14 mouse cellular contexts compared by ENCODE assay signal in genomic region chr2:160236806-160237205, GRCm38 (mm10).
DNase-seq lines count a peak whose midpoint lies in the region; ATAC-seq and TF ChIP-seq lines count a peak whose summit lies in the region.
"Had no signal": no experiment of that assay in that cellular context is flagged by ENCODE, and none has a peak within 500 bp of the region (broad histone marks: within the 10 kb centered on the region; RNA-seq: fewer than 3 reads in every experiment).

No protein-coding gene starts in this region.

- peaks cover 11% of the 10 kb centered on the region for H3K4me1 ChIP-seq in kidney, embryonic 15.5 days
- peaks cover 11 to 46% of the 10 kb centered on the region in 2 experiments for H3K4me1 ChIP-seq in CH12.LX (ENCODE audit: control insufficient read depth in 1 of 2, insufficient read depth in 2 of 2)
- no peaks in the 10 kb centered on the region for H3K4me1 ChIP-seq in brown adipose tissue, adult 24 weeks (ENCODE audit: control insufficient read depth, insufficient read depth, insufficient read length, low read length)
- H3K4me1 ChIP-seq in thymus, adult 2 months (replicated peaks; ENCODE audit: control insufficient read depth, insufficient read depth, low read length): no peaks in the 10 kb centered on the region
- H3K4me1 ChIP-seq: forebrain, embryonic 12.5 days; midbrain, embryonic 12.5 days had no signal

- peaks cover 7% of the 10 kb centered on the region; the same call in 1 of the 2 replicates for H3K27me3 ChIP-seq in kidney, embryonic 15.5 days
- H3K27me3 ChIP-seq in CH12.LX (replicated peaks): no peaks in the 10 kb centered on the region
- H3K27me3 ChIP-seq in thymus, adult 2 months (ENCODE audit: control insufficient read depth, insufficient read depth, low read length): no peaks in the 10 kb centered on the region
- H3K27me3 ChIP-seq: forebrain, embryonic 12.5 days; liver, embryonic 13.5 days; midbrain, embryonic 12.5 days had no signal

- no peaks in the 10 kb centered on the region for H3K9me3 ChIP-seq in kidney, embryonic 15.5 days (replicated peaks)
- peaks cover 8% of the 10 kb centered on the region for H3K9me3 ChIP-seq in CH12.LX (replicated peaks; ENCODE audit: low read length)
- H3K9me3 ChIP-seq: forebrain, embryonic 12.5 days; liver, embryonic 13.5 days; midbrain, embryonic 12.5 days had no signal

- WGBS in kidney, embryonic 15.5 days: 77% methylated on average over 7 of the region's 7 CpGs
- 30% methylated on average over 7 of the region's 7 CpGs for WGBS in macrophage (ENCODE audit: missing documents)
- 83% methylated on average over 7 of the region's 7 CpGs for WGBS in thymus, adult 2 months

- H3K4me2 ChIP-seq in kidney, embryonic 15.5 days: no peak overlapping the region
- H3K4me2 ChIP-seq in CH12.LX (ENCODE audit: insufficient read depth, low read depth, poor library complexity, severe bottlenecking): peak overlapping the region; percentile 75
- H3K4me2 ChIP-seq: forebrain, embryonic 12.5 days; liver, embryonic 13.5 days; midbrain, embryonic 12.5 days had no signal

- H3K9ac ChIP-seq in kidney, embryonic 15.5 days: no peak overlapping the region
- 0 out of 2 replicates have a peak overlapping the region, but pooled peaks have one; percentile 47 for H3K9ac ChIP-seq in CH12.LX (ENCODE audit: insufficient read depth, low read depth)
- H3K9ac ChIP-seq: forebrain, embryonic 12.5 days; liver, embryonic 13.5 days; midbrain, embryonic 12.5 days had no signal

- H3K79me2 ChIP-seq in CH12.LX (replicated peaks; ENCODE audit: control insufficient read depth, extremely low read depth, insufficient read depth, poor library complexity, severe bottlenecking) (no peaks in the 10 kb centered on the region), macrophage (ENCODE audit: inconsistent target) (no peaks in the 10 kb centered on the region)

- ATAC-seq in kidney, embryonic 15.5 days (replicated peaks; ENCODE audit: low FRiP score): no peak

- no peak overlapping the region for H3K4me3 ChIP-seq in kidney, embryonic 15.5 days (replicated peaks)
- H3K4me3 ChIP-seq in CH12.LX (replicated peaks in 1 of 3; ENCODE audit: low read depth in 2 of 3, low read length in 2 of 3, poor library complexity in 1 of 3) (no peak overlapping the region), macrophage (ENCODE audit: inconsistent target) (no peak overlapping the region)
- H3K4me3 ChIP-seq in brown adipose tissue, adult 24 weeks (ENCODE audit: insufficient read depth, low read depth, low read length): no peak overlapping the region
- no peak overlapping the region for H3K4me3 ChIP-seq in thymus, adult 2 months (ENCODE audit: control insufficient read depth, insufficient read depth, low read length)
- H3K4me3 ChIP-seq: forebrain, embryonic 12.5 days; liver, embryonic 13.5 days; midbrain, embryonic 12.5 days had no signal

- no peak; the same call in 1 of the 2 replicates for TF ChIP-seq POLR2A in CH12.LX (IDR thresholded peaks at IDR 0.05; ENCODE audit: low read depth, low read length)
- TF ChIP-seq POLR2A in thymus, adult 2 months (IDR thresholded peaks at IDR 0.05; ENCODE audit: control insufficient read depth, extremely low read depth, insufficient read depth, low read length, poor library complexity): no peak

- TF ChIP-seq CTCF in CH12.LX (conservative IDR thresholded peaks at IDR 0.05 in 1 of 2, IDR thresholded peaks at IDR 0.05 in 1 of 2; ENCODE audit: low read depth in 2 of 2, low read length in 2 of 2): no peak
- TF ChIP-seq CTCF in thymus, adult 2 months (IDR thresholded peaks at IDR 0.05; ENCODE audit: borderline replicate concordance, control insufficient read depth, extremely low read depth, insufficient read depth, low read length, poor library complexity): no peak

- H3K36me3 ChIP-seq in kidney, embryonic 15.5 days: no peaks in the 10 kb centered on the region
- no peaks in the 10 kb centered on the region for H3K36me3 ChIP-seq in CH12.LX (replicated peaks in 1 of 2; ENCODE audit: control insufficient read depth in 1 of 2, insufficient read depth in 1 of 2, low read length in 1 of 2)
- no peaks in the 10 kb centered on the region for H3K36me3 ChIP-seq in macrophage (ENCODE audit: inconsistent target)
- no peaks in the 10 kb centered on the region for H3K36me3 ChIP-seq in thymus, adult 2 months (ENCODE audit: control insufficient read depth, insufficient read depth, low read length)
- H3K36me3 ChIP-seq: forebrain, embryonic 12.5 days; liver, embryonic 13.5 days; midbrain, embryonic 12.5 days had no signal

- dilution Hi-C loops in CH12.LX (cut with MboI; ENCODE audit: extremely low pct_ligation_motif_present, extremely low pct_unique_long_range_greater_than_20kb, low sequenced_read_pairs): no loop called here

- no peak for TF ChIP-seq RAD21 in CH12.LX (IDR thresholded peaks at IDR 0.05; ENCODE audit: low read depth, low read length)

- TF ChIP-seq EP300 in CH12.LX (IDR thresholded peaks at IDR 0.05; ENCODE audit: low read length): peak; percentile 55; the same call in 1 of the 2 replicates

- DNase-seq in kidney, adult 9 months: peak; percentile 61
- DNase-seq in CH12.LX (ENCODE audit: extremely low read depth): peak; percentile 66
- no peak for DNase-seq in thymus, adult 2 months
- DNase-seq in c-Kit-positive CD71-positive TER-119-positive erythroid progenitor cells, embryonic 14.5 days (ENCODE audit: low spot score): no peak
- DNase-seq: adrenal gland, postnatal 36 days; cerebellum, adult 9-10 months; gastrocnemius, postnatal 14 days; liver, embryonic 13.5 days; thymus, postnatal 4 days had no signal

- in situ Hi-C loops in CH12.LX (cut with MboI; ENCODE audit: low pct_ligation_motif_present, low pct_unique_long_range_greater_than_20kb, low sequenced_read_pairs): no loop called here

- H3K27ac ChIP-seq in kidney, embryonic 15.5 days: no peak overlapping the region
- H3K27ac ChIP-seq in CH12.LX (ENCODE audit: insufficient read depth, low read depth): peak overlapping the region; percentile 64
- peak overlapping the region; percentile 41 for H3K27ac ChIP-seq in brown adipose tissue, adult 24 weeks (replicated peaks; ENCODE audit: low read depth, low read length)
- peak overlapping the region; percentile 79 for H3K27ac ChIP-seq in macrophage
- H3K27ac ChIP-seq in thymus, adult 2 months (ENCODE audit: control insufficient read depth, insufficient read depth, low read length): no peak overlapping the region
- H3K27ac ChIP-seq: forebrain, embryonic 12.5 days; liver, embryonic 13.5 days; midbrain, embryonic 12.5 days had no signal

TF ChIP-seq in CH12.LX, 34 proteins besides CTCF, POLR2A, EP300 and RAD21:
- TF ChIP-seq MAFK (IDR thresholded peaks at IDR 0.05; ENCODE audit: insufficient replicate concordance, low read length) (no peak), IRF4 (IDR thresholded peaks at IDR 0.05; ENCODE audit: low read depth, low read length) (peak; percentile 62), USF2 (conservative IDR thresholded peaks at IDR 0.05; ENCODE audit: low read depth, low read length) (no peak), MXI1 (IDR thresholded peaks at IDR 0.05; ENCODE audit: low read depth, low read length) (no peak), MEF2A (IDR thresholded peaks at IDR 0.05; ENCODE audit: borderline replicate concordance, low read depth, low read length) (peak; percentile 61; the same call in 1 of the 2 replicates), POLR2AphosphoS2 (IDR thresholded peaks at IDR 0.05; ENCODE audit: low read depth, low read length) (no peak), CHD2 (IDR thresholded peaks at IDR 0.05; ENCODE audit: low read length) (no peak), NRF1 (IDR thresholded peaks at IDR 0.05; ENCODE audit: low read depth, low read length) (no peak), TCF12 (IDR thresholded peaks at IDR 0.05; ENCODE audit: low read depth, low read length) (no peak), ETS1 (conservative IDR thresholded peaks at IDR 0.05; ENCODE audit: low read depth, low read length) (peak; percentile 52), SMC3 (IDR thresholded peaks at IDR 0.05; ENCODE audit: low read depth, low read length) (0 out of 2 replicates have a peak, but pooled peaks have one; percentile 5), BHLHE40 (IDR thresholded peaks at IDR 0.05; ENCODE audit: low read depth, low read length) (peak; percentile 59; the same call in 1 of the 2 replicates), UBTF (IDR thresholded peaks at IDR 0.05; ENCODE audit: low read depth, low read length) (no peak), TBP (conservative IDR thresholded peaks at IDR 0.05; ENCODE audit: low read depth, low read length) (no peak), JUND (conservative IDR thresholded peaks at IDR 0.05; ENCODE audit: low read depth, low read length) (no peak), ZNF384 (IDR thresholded peaks at IDR 0.05; ENCODE audit: low read depth, low read length) (no peak), MYC (IDR thresholded peaks at IDR 0.05; ENCODE audit: low read depth, low read length) (peak; percentile 96), MAX (IDR thresholded peaks at IDR 0.05; ENCODE audit: low read length) (peak; percentile 79), E2F4 (IDR thresholded peaks at IDR 0.05; ENCODE audit: insufficient replicate concordance, low read depth, low read length) (no peak)

Comparison
In these comparisons a context has a peak if more than half of its experiments do, and no peak if none do; other contexts are left out.
1. DNase-seq: peak in kidney, adult 9 months (single experiment) and CH12.LX (single experiment); none in thymus, adult 2 months (single experiment) and c-Kit-positive CD71-positive TER-119-positive erythroid progenitor cells, embryonic 14.5 days (single experiment).
2. H3K27ac ChIP-seq: peak in CH12.LX (single experiment), brown adipose tissue, adult 24 weeks (single experiment) and macrophage (single experiment); none in kidney, embryonic 15.5 days (single experiment) and thymus, adult 2 months (single experiment).